Mouse (Mus musculus) thymus, postnatal 4 days (tissue): ENCODE measurements around the gene Ndc1.
A peak's percentile ranks its signal among the peaks of the same experiment; 100 is the strongest.
"Not testable (repeated sequence)": the region's sequence is repeated elsewhere in the genome, so short reads cannot be mapped to it uniquely, and the experiment has no call there.

Source experiments
- DNase-seq: peaks from one replicate; pipeline ENCODE4 v3.0.0; 2021

Gene Ndc1

GRCm38 (mm10) chr4:107366408-107366807 lies 1.2 kb upstream of the Ndc1 start:
- not testable (repeated sequence) for DNase-seq

DNA sequence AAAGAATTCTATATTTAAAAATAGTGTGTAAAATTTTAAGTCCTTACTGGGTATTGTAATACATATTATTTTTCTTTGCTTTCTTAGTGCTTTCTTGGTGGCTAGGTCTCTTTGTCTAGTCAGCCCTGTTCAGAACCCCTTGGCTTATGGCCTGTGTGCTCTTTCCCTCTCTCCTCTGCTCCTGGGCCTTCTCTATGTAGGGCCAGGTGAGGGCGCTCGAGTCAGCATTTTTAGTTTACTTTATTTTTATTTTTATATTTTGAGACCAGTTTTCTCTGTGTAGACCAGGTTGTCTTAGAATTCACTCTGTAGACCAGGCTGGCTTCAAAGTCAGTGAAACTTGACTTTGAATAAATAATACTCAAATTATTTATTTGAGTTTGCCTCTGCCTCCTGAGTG lies 4.7 kb downstream of the Ndc1 start:
- DNase-seq, result no peak

DNA sequence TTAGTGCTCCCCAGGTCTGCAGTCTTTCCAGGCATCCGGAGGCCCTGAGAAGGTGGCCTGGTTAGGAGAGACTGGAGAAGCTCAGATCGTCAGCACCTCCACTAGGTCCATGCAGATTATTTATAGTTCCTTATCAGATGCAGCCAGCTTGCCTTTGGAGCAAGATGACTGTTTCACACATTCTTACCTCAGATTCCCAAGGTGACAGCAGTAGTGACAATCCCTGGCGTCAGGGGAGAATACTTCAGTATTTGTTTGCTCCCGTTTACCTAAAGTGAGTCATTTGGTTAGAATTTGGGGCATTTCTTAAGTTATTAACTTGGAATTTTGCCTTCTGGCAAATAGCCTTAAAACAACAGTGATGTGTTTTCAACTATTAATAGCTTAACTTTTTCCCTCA lies 7.1 kb downstream of the Ndc1 start:
- no peak for DNase-seq

- no peak for DNase-seq
Observed at GRCm38 (mm10) chr4:107378954-107379353, 11.4 kb downstream of the Ndc1 start.

- no peak for DNase-seq
Observed at GRCm38 (mm10) chr4:107380871-107381270, 13.3 kb downstream of the Ndc1 start.

DNA sequence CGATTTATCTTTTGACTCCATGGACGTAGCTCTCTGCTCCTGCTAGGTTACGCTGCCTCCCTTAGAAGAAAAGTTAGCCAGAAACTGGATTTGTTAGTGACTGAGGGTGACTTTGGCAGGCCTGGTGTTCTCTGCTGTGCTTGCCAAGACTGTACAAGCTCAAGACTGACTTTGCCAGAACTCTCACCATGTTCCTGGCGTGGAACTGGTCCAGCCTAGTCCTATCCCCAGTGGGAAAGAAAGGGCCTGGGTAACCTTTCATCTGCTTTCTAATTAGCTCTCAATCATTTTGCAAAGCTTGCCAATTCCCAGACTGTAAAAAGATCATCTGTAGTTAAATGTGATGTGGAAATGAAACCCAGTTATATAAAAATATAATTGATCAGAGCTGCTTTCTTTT lies 19.5 kb downstream of the Ndc1 start:
- DNase-seq, result no peak

- DNase-seq, result no peak
Observed at GRCm38 (mm10) chr4:107387465-107387864, 19.9 kb downstream of the Ndc1 start.

GRCm38 (mm10) chr4:107388291-107388690 lies 20.7 kb downstream of the Ndc1 start:
- no peak for DNase-seq

- no peak for DNase-seq
Observed at GRCm38 (mm10) chr4:107389345-107389744, 21.8 kb downstream of the Ndc1 start.

- no peak for DNase-seq
Observed at GRCm38 (mm10) chr4:107393771-107394170, 26.2 kb downstream of the Ndc1 start.

- DNase-seq, result no peak
Observed at GRCm38 (mm10) chr4:107420202-107420601, 52.6 kb downstream of the Ndc1 start.

DNA sequence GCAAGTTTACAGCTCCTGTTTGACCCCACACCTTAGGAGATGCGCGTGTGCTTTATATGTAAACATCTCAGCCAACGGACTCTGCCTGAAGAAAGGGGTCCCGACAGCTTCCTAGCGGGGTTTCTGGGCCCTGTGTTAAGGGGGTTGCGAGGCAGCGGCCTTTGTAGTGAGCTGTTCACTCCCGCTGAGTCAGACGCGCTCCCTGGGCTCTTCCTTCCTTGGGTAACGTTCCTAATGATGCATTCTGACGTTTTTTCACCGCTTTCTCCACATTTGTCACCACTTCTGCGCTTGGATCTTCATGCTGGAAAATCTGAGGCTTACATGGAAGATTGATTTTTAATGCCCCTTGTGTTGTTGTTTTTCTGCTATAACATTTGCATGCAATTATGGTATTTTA lies 54.1 kb downstream of the Ndc1 start:
- no peak for DNase-seq

GRCm38 (mm10) chr4:107422176-107422575 lies 54.6 kb downstream of the Ndc1 start:
- no peak for DNase-seq

- no peak for DNase-seq
Observed at GRCm38 (mm10) chr4:107425616-107426015, 58.0 kb downstream of the Ndc1 start.

GRCm38 (mm10) chr4:107426631-107427030 lies 59.0 kb downstream of the Ndc1 start:
- DNase-seq, result no peak

DNA sequence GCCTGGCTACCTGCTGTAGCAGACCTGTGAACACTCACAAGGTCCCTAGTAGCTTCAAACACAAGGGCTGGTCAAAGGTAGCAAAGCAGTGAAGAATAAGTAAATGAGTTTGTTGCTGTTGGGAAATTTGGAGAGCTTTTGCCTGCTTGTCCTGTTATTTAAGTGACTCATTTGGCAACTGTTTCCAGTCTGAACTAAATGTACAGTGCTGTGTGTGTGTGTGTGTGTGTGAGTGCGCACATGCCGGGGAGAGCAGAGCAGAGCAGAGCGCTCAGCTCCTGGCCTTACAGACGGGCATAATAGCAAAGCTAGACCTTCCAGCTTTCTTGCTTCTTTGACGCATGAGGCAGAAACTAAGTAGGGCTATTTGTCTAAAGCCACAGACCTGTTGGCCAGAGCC lies 65.1 kb downstream of the Ndc1 start:
- DNase-seq, result no peak

GRCm38 (mm10) chr4:107433998-107434355 lies 66.4 kb downstream of the Ndc1 start:
- no peak for DNase-seq

DNA sequence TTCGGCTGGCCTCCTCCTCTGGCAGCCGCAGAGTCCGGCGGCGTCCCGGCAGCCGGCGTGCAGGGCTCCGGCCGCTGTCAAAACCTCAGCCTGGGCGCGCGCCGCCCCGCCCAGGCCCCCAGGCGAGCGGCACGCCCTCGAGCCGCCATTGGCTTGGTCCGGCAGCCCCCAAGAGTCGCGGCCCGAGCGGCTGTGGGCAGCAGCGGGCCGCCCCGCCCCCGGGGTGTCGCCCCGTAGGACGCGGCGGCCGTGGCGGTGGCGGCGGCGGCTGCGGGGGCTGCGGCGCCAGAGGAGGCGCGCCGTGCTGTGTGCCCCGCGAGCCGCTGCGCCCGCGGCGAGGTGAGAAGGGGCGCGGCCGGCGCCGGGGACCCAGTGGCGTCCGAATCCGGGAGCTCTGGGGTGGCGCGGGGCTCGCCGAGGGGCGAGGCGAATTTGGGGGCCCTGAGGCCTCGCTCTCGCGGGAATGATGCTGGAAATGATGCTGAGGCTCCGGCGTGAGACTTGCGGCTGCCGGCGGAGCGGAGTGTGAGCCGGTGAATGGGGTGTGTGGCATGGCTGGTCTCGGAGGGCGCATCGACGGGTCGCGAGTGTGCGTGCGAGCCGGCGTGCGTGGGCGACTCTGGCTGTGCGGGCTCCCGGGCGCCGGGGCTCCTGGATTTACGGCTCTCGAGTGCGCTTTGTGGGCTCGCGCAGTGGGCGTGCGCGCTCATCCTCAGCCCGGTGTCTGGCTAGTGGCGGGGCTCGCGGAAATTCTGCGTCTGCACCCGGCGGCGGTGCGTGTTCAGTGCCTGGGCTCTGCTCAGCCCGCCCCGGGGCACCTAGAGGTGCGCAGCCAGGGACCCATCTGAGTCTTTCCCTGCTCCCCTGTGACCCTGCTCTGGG lies 67.0 kb downstream of the Ndc1 start, which contains the start of gene Glis1:
Glis1 (plus strand) TSS at position 236 of the 882 bp plus-strand sequence.
- DNase-seq, result peak; percentile 46

GRCm38 (mm10) chr4:107435238-107435946 lies 67.8 kb downstream of the Ndc1 start:
- no peak for DNase-seq

DNA sequence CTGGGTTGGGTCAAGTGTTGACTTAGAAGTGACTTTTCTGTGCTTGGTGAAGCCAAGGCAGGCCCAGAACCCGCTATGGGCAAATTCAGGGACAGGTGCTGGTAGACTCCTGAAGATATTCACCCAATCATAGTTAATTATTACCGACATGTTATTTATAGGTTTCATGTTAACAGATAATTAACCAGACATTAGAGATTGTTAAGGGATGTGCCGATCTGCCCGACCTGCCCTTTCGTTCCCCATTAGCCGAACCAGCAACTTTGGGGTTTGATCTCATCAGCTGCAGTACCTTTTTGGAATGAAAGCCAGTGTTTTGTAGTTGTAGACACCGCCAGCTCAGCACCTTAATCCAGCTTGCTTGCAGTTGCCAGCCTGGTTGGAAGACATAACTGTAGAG lies 68.9 kb downstream of the Ndc1 start:
- DNase-seq, result no peak

GRCm38 (mm10) chr4:107438741-107439140 lies 71.2 kb downstream of the Ndc1 start:
- DNase-seq, result no peak

DNA sequence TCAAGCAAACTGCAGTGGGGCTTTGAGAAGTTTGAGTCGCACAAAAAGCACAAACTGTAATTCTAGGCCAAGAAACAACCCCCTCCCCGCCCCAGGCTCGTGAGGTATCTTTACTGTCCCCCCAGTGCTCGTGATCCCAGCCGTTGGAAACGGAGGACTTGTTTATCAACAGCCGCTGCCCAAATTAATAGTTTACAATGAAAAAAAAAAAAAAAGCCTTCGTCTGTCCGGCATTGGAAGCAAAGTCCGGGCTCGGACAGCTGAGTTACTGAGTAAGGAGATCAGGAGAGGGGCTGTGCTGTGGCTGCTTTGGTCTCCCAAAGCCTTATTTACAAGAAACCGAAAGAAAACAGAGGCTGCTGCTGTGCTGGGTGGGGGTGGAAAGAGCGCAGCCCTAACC lies 72.7 kb downstream of the Ndc1 start:
- no peak for DNase-seq

DNA sequence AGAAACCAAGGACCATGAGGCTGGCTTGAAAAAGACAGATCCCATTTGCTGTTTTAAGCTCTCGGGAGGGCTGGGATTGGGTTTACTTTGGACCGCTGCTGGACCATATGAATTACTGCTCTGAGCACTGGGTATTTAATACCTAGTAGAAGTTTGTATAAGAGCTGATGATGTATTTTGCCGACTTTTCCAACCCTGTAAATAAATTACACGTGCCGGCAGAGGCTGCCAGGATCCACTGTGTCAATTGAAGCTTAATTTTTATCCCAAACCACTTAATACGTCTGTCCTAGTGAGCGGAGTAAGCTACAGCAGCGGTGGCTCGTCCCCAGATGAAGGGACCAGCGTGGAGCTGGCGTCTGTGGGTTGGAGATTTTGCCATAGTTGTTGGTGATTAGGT lies 74.7 kb downstream of the Ndc1 start:
- DNase-seq, result no peak

DNA sequence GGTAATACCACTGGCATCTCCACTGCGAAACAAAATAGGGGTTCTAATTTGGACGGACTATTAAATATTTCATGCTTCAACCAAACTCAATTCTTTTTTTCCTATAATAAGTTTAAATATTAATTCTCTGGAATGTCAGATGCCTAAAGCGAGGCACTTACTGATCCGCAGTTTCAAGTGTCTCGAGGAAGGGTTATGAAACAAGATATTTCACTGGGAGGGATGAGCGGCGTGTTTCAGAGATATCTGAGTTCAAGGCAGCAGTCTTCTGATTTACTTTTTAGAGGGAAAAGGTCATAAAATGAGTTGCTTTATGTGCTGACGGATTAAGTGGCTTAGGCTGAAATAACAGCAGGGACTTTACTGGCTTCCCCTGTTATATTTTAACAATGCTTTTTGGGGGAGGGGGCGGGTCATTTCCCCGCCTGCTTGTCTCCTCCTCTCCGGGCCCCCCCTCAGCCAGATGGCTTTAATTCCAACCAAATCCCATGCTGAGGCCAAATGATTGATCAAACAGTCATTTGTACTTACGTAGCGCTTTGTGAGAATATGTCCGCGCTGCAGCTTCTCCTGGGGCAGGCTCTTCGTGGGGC lies 75.4 kb downstream of the Ndc1 start:
- DNase-seq, result no peak
